Mouse (Mus musculus) testis, adult 2 months (tissue): ENCODE data around the gene Fam84a.

Experiments
- CTCF ChIP-seq: fragments of 200-500 bp; IDR thresholded peaks from 2 replicates; pipeline ENCODE4 v1.5.1; 2012; ENCODE audit warnings: low read depth, mild to moderate bottlenecking, inconsistent platforms, low read length, moderate library complexity; ENCODE audit not compliant: control insufficient read depth, insufficient read depth, insufficient replicate concordance
- POLR2A ChIP-seq: fragments of 200-500 bp; IDR thresholded peaks from 2 replicates; pipeline ENCODE4 v1.6.1; 2012; ENCODE audit warnings: low read depth, mild to moderate bottlenecking, inconsistent platforms, low read length, moderate library complexity; ENCODE audit not compliant: control insufficient read depth

DNA sequence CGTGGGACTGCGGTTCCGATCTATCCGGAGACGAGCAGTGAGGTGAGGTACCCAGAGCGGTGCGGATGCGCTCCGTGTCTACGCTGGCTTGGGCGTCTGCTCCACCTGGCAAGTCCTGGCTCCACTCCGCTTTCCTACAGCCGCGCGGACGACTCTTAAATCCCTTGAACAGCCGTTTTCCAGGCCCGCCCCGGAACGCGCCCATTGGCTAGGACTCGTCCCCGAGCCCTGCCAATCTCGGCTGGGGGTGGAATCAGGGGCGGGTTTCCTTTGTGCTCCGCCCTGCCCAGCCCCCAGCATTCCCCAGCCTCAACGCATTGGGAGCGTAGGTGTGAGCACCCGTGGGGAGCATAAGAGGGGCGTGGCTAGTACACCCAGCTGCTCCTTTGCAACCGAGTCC, at the start of gene Fam84a:
- TF ChIP-seq POLR2A (peak; percentile 94), CTCF (no peak)
